Mouse (Mus musculus) stomach, embryonic 16.5 days (tissue): ENCODE measurements around the gene Slc34a3. TPM values are rescaled to one million over a fixed set of nuclear protein-coding genes. Genes with fewer than 3 reads are reported as not detected.

Experiments
- ATAC-seq: fragments of 200-750 bp; cut with Nextera tagmentation; 2 replicates; pipeline ENCODE4 v1.8.0; 2017; ENCODE audit warnings: moderate number of reproducible peaks, moderate TSS enrichment; ENCODE audit not compliant: insufficient read depth, low FRiP score
- H3K27ac ChIP-seq: fragments of 300-500 bp; sonication (generic); 2 replicates; pipeline ENCODE4 v1.5.1; 2014; ENCODE audit warnings: low read length
- H3K27me3 ChIP-seq: fragments of 300-500 bp; sonication (generic); 2 replicates; pipeline ENCODE4 v1.6.1; 2014; ENCODE audit warnings: low read length, control low read depth, mixed read lengths; ENCODE audit not compliant: control insufficient read depth, insufficient read depth
- H3K36me3 ChIP-seq: fragments of 300-500 bp; sonication (generic); 2 replicates; pipeline ENCODE4 v1.6.1; 2014; ENCODE audit warnings: low read length; ENCODE audit not compliant: control insufficient read depth, insufficient read depth
- H3K4me1 ChIP-seq: fragments of 300-500 bp; sonication (generic); 2 replicates; pipeline ENCODE4 v1.6.1; 2014; ENCODE audit warnings: low read length, control low read depth, mixed read lengths; ENCODE audit not compliant: control insufficient read depth, insufficient read depth
- H3K4me2 ChIP-seq: fragments of 300-500 bp; sonication (generic); 2 replicates; pipeline ENCODE4 v1.6.1; 2014; ENCODE audit warnings: low read depth, low read length, mixed read lengths
- H3K4me3 ChIP-seq: fragments of 300-500 bp; sonication (generic); replicated peaks from 2 replicates; pipeline ENCODE4 v1.5.1; 2014; ENCODE audit warnings: mild to moderate bottlenecking, low read length
- H3K9ac ChIP-seq: fragments of 300-500 bp; sonication (generic); 2 replicates; pipeline ENCODE4 v1.6.1; 2014; ENCODE audit warnings: low read length
- H3K9me3 ChIP-seq: fragments of 300-500 bp; sonication (generic); replicated peaks from 2 replicates; pipeline ENCODE4 v1.6.1; 2016; ENCODE audit warnings: low read length, control low read depth; ENCODE audit not compliant: control insufficient read depth
- WGBS: fragments of 180-500 bp; shearing (Covaris S2); extraction: QIAGEN DNeasy Blood & Tissue Kit; methylation state at CpG from one replicate; pipeline ENCODE4 v1.1.7; 2014; 5-methylcytosine and 5-hydroxymethylcytosine counted together
- polyA plus RNA-seq: library from polyadenylated mRNA; unstranded; fragments of >200 nt; fragmentation: Nextera tagmentation; extraction: Ambion mirVana; gene quantifications from 2 replicates; pipeline ENCODE4 v1.2.1, GENCODE M21; 2015

Gene Slc34a3
- 0.71 and 1.1 TPM in 2 replicates for polyA plus RNA-seq

GRCm38 (mm10) chr2:25234050-25234449 is at the start of gene Slc34a3:
Gene Slc34a3 (minus strand): TSS chr2:25234364.
- H3K27ac ChIP-seq = no peak within 1 kb of the TSS
- H3K9me3 ChIP-seq = no peaks in the 10 kb centered on the region
- H3K9ac ChIP-seq = no peak within 1 kb of the TSS
- no peaks in the 10 kb centered on the region; the same call in 1 of the 2 replicates for H3K27me3 ChIP-seq
- no peak within 1 kb of the TSS for H3K4me3 ChIP-seq
- no peak for ATAC-seq
- no peak within 1 kb of the TSS for H3K4me2 ChIP-seq
- H3K36me3 ChIP-seq = no peaks in the 10 kb centered on the region
- WGBS = 67% methylated on average over 3 of the region's 3 CpGs
- peaks cover 2% of the 10 kb centered on the region; the same call in 1 of the 2 replicates for H3K4me1 ChIP-seq

DNA sequence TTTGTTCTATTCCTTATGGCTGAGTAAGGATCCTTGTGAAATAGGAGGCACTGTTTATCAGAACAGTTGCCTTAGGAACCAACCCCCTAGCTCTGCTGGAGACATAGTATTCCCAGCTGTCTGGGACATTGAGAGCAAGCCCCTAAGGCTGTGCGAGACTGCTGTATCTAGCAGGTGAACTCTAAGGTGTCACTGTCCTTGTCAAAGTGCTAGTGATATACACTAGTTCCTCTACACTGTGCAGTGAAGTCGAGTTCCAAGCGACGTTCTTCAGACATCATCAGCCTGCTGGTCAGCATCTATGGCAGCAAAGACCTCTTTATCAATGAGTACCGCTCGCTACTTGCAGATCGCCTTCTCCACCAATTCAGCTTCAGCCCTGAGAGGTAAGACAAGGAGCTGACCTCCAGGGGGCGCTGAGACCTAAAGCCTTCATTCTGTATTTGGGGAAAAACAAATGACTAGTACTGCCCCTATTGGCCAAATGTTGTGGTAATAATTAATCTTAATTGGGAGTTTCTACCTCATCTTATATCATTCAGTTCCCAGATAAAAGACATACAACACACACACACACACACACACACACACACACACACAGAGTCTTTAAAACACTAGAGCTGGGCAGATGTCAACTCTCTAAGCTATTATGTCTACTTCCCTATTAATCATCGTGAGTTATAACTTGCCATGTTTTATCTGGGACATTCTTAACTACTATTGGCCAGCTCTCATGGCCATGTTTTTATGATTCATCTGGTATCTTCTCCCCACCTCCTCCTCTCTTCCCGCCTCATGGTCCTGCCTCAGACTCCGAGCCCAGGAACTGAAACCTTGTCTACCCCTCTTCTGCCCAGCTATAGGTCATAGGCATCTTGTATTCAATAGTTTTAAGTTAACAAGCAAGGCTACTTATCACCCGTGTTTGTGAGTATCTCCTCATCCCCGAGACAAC is 45.0 kb upstream of the Slc34a3 start:
- no peak overlapping the region for H3K27ac ChIP-seq
- H3K9me3 ChIP-seq = no peaks in the 10 kb centered on the region
- H3K4me2 ChIP-seq = no peak overlapping the region
- H3K9ac ChIP-seq = no peak overlapping the region
- H3K4me3 ChIP-seq = no peak overlapping the region
- ATAC-seq = peak; percentile 59; the same call in 1 of the 2 replicates
- H3K4me1 ChIP-seq = peaks cover 1% of the 10 kb centered on the region; the same call in 1 of the 2 replicates
- H3K27me3 ChIP-seq = no peaks in the 10 kb centered on the region
- 58% methylated on average over 13 of the region's 13 CpGs for WGBS
- H3K36me3 ChIP-seq = peaks cover 36% of the 10 kb centered on the region

- no peak for ATAC-seq
- Histone ChIP-seq H3K4me2 (peak overlapping the region; percentile 94), H3K9ac (peak overlapping the region; percentile 94), H3K4me1 (peaks cover 23% of the 10 kb centered on the region), H3K4me3 (peak overlapping the region; percentile 93), H3K27me3 (no peaks in the 10 kb centered on the region), H3K27ac (peak overlapping the region; percentile 68; the same call in 1 of the 2 replicates), H3K36me3 (peaks cover 35% of the 10 kb centered on the region), H3K9me3 (no peaks in the 10 kb centered on the region)
- 33% methylated on average over 16 of the region's 16 CpGs for WGBS
These were observed 38.8 kb upstream of the Slc34a3 start for GRCm38 (mm10) chr2:25273010-25273409.

DNA sequence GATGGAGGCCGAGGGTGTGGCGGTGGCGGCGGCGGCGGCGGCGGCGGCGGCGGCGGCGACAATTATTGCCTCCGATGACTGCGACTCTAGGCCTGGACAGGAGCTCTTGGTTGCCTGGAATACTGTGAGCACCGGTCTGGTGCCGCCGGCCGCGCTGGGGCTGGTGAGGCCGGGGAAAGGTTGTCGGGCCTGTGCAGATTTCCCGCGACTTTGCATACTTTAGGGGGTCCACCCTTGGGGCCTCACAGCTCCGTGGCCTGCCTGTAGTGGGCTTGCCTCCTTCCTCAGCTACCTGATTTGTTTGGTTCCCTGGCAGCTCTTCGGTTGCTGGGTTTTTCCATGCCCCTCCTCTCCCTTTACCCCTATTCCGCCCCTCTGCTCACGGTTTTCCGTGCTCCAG is 38.4 kb upstream of the Slc34a3 start:
- Histone ChIP-seq H3K4me2 (peak overlapping the region; percentile 94), H3K27ac (peak overlapping the region; percentile 68), H3K36me3 (peaks cover 31% of the 10 kb centered on the region), H3K27me3 (no peaks in the 10 kb centered on the region), H3K9me3 (no peaks in the 10 kb centered on the region), H3K4me3 (peak overlapping the region; percentile 93), H3K4me1 (peaks cover 28% of the 10 kb centered on the region), H3K9ac (peak overlapping the region; percentile 94)
- under 1% methylated on average over 29 of the region's 29 CpGs for WGBS
- ATAC-seq = peak; percentile 37; the same call in 1 of the 2 replicates

DNA sequence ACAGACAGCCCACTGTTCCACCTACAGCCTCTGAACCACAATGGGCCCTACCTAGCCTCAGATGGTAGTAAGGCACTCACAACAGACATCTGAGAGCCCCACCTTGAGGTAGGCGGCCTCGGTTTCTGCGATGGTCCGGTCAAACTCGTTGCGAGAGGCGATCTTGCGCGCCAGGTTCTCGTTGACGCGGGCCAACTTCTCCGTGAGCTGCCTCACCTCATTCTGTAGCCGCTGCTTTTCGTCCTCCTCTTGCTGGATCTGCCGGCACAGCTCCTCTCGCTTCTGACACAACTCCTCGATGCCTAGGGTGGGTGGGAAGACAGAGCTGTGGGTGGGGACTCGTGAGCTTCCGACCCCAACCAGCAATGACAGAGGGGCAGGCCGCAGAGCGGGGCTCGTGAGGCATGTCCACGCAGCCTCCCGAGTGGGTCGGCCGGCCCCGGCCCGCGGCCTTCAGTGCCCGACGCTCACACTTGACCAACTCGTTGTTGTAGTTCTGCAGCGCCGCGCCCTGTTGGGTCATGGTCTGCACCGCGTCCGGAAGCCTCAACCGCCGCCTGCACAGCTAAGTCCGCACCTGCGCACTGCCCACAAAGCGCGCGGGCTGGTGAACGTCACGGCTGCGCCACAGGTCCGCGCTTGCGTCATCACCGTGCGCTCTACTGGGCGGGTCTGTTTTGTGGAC is 37.8 kb upstream of the Slc34a3 start, which contains the start of the genes Ssna1 and Anapc2:
Gene Ssna1, minus strand, starts transcription at position 612 of the 685 bp plus-strand sequence.
Gene Anapc2, plus strand, starts transcription at position 652 of the 685 bp plus-strand sequence.
- no peaks in the 10 kb centered on the region for H3K9me3 ChIP-seq
- peak within 1 kb of the TSS; percentile 94 for H3K9ac ChIP-seq
- peak within 1 kb of the TSS; percentile 93 for H3K4me3 ChIP-seq
- WGBS = under 1% methylated on average over 55 of the region's 55 CpGs
- no peaks in the 10 kb centered on the region for H3K27me3 ChIP-seq
- H3K4me2 ChIP-seq = peak within 1 kb of the TSS; percentile 94
- peaks cover 34% of the 10 kb centered on the region for H3K4me1 ChIP-seq
- H3K36me3 ChIP-seq = peaks cover 31% of the 10 kb centered on the region
- H3K27ac ChIP-seq = peak within 1 kb of the TSS; percentile 94
- peak; percentile 97 for ATAC-seq

- Histone ChIP-seq H3K4me1 (peaks cover 45% of the 10 kb centered on the region), H3K36me3 (peaks cover 8% of the 10 kb centered on the region; the same call in 1 of the 2 replicates), H3K4me2 (peak overlapping the region; percentile 85; the same call in 1 of the 2 replicates), H3K9me3 (no peaks in the 10 kb centered on the region), H3K27me3 (peaks cover 7% of the 10 kb centered on the region; the same call in 1 of the 2 replicates), H3K27ac (peak overlapping the region; percentile 90), H3K9ac (no peak overlapping the region; the same call in 1 of the 2 replicates), H3K4me3 (peak overlapping the region; percentile 14; the same call in 1 of the 2 replicates)
- no peak for ATAC-seq
- WGBS = 67% methylated on average over 4 of the region's 4 CpGs
These were observed 33.7 kb upstream of the Slc34a3 start for GRCm38 (mm10) chr2:25267746-25268309.

DNA sequence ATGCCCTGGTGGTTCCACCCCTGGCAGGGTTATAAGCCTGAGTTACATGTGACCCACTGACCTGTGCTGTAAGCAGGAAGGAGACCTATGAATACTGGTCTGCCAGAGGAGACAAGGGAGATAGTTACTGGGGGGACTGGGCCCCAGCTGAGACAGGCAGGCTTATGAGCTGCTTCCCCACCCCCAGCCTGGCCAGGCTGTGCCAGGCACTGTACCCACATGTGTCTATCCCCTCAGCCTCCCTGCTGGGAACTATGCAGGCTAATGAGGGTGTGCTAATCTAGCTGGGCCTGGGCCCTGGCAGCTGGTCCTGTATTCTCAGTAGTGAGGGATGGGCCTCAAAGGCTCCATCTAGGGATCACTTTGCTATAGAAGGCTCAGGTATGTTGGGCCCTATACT is 33.1 kb upstream of the Slc34a3 start:
- Histone ChIP-seq H3K27ac (peak overlapping the region; percentile 90), H3K4me2 (peak overlapping the region; percentile 85), H3K36me3 (peaks cover 8% of the 10 kb centered on the region; the same call in 1 of the 2 replicates), H3K4me1 (peaks cover 45% of the 10 kb centered on the region), H3K4me3 (peak overlapping the region; percentile 14), H3K9me3 (no peaks in the 10 kb centered on the region), H3K27me3 (peaks cover 7% of the 10 kb centered on the region; the same call in 1 of the 2 replicates), H3K9ac (peak overlapping the region; percentile 82)
- no peak for ATAC-seq

GRCm38 (mm10) chr2:25266720-25267119 is 32.6 kb upstream of the Slc34a3 start:
- Histone ChIP-seq H3K9me3 (no peaks in the 10 kb centered on the region), H3K4me3 (peak overlapping the region; percentile 72), H3K27me3 (peaks cover 7% of the 10 kb centered on the region; the same call in 1 of the 2 replicates), H3K4me1 (peaks cover 45% of the 10 kb centered on the region), H3K4me2 (peak overlapping the region; percentile 85), H3K27ac (peak overlapping the region; percentile 90), H3K36me3 (peaks cover 8% of the 10 kb centered on the region; the same call in 1 of the 2 replicates), H3K9ac (peak overlapping the region; percentile 82)
- ATAC-seq = peak; percentile 30
- WGBS = 24% methylated on average over 2 of the region's 2 CpGs
